Mouse (Mus musculus) lung, postnatal 0 days (tissue): Measurements from ENCODE around the gene Chchd1. TPM values are rescaled to one million over a fixed set of nuclear protein-coding genes. Genes with fewer than 3 reads are reported as not detected.

Experiments
- ATAC-seq: fragments of 200-750 bp; cut with Nextera tagmentation; 2 replicates; pipeline ENCODE4 v1.8.0; 2017; ENCODE audit warnings: moderate library complexity
- DNase-seq: peaks from one replicate; pipeline ENCODE4 v3.0.0-alpha.2; 2016; ENCODE audit warnings: low spot score
- H3K27ac ChIP-seq: fragments of 300-500 bp; sonication (generic); 2 replicates; pipeline ENCODE4 v1.5.1; 2014; ENCODE audit warnings: antibody characterized with exemption, mild to moderate bottlenecking, low read length, mixed read lengths
- H3K27me3 ChIP-seq: fragments of 300-500 bp; sonication (generic); replicated peaks from 2 replicates; pipeline ENCODE4 v1.6.1; 2014; ENCODE audit warnings: low read length, mixed read lengths; ENCODE audit not compliant: insufficient read depth
- H3K36me3 ChIP-seq: fragments of 300-500 bp; sonication (generic); 2 replicates; pipeline ENCODE4 v1.6.1; 2014; ENCODE audit warnings: low read length, mixed read lengths; ENCODE audit not compliant: insufficient read depth
- H3K4me1 ChIP-seq: fragments of 300-500 bp; sonication (generic); 2 replicates; pipeline ENCODE4 v1.6.1; 2014; ENCODE audit warnings: antibody characterized with exemption, low read depth, low read length, mixed read lengths; ENCODE audit not compliant: insufficient read depth
- H3K4me2 ChIP-seq: fragments of 300-500 bp; sonication (generic); replicated peaks from 2 replicates; pipeline ENCODE4 v1.6.1; 2014; ENCODE audit warnings: low read depth, mild to moderate bottlenecking, low read length, moderate library complexity, mixed read lengths
- H3K4me3 ChIP-seq: fragments of 300-500 bp; sonication (generic); 2 replicates; pipeline ENCODE4 v1.5.1; 2014; ENCODE audit warnings: low read depth, low read length
- H3K9ac ChIP-seq: fragments of 300-500 bp; sonication (generic); replicated peaks from 2 replicates; pipeline ENCODE4 v1.6.1; 2014; ENCODE audit warnings: low read depth, mild to moderate bottlenecking
- H3K9me3 ChIP-seq: fragments of 300-500 bp; sonication (generic); 2 replicates; pipeline ENCODE4 v1.6.1; 2016; ENCODE audit warnings: low read length, mixed read lengths
- CTCF ChIP-seq: IDR thresholded peaks from 2 replicates; pipeline ENCODE4 v1.5.1; 2016; ENCODE audit warnings: antibody characterized with exemption, mild to moderate bottlenecking
- EP300 ChIP-seq: IDR thresholded peaks from 2 replicates; pipeline ENCODE4 v1.6.1; 2016; ENCODE audit warnings: antibody characterized with exemption, mild to moderate bottlenecking, control low read depth
- WGBS: fragments of 180-500 bp; shearing (Covaris S2); extraction: QIAGEN DNeasy Blood & Tissue Kit; methylation state at CpG from one replicate; pipeline ENCODE4 v1.1.7; 2014; 5-methylcytosine and 5-hydroxymethylcytosine counted together
- polyA plus RNA-seq: library from polyadenylated mRNA; unstranded; fragments of >200 nt; fragmentation: Nextera tagmentation; extraction: Ambion mirVana; gene quantifications from 2 replicates; pipeline ENCODE4 v1.2.1, GENCODE M21; 2015

The Chchd1 gene
- polyA plus RNA-seq, 1 experiment from 2014 or later, result 109 TPM

GRCm38 (mm10) chr14:20730853-20731602 lies 28.2 kb downstream of the Chchd1 start:
- no peak for TF ChIP-seq EP300
- TF ChIP-seq CTCF, result no peak
- Histone ChIP-seq H3K4me2 (no peak overlapping the region), H3K27me3 (no peaks in the 10 kb centered on the region), H3K4me1 (peaks cover 6% of the 10 kb centered on the region; the same call in 1 of the 2 replicates), H3K9me3 (no peaks in the 10 kb centered on the region), H3K27ac (no peak overlapping the region), H3K4me3 (no peak overlapping the region), H3K9ac (no peak overlapping the region), H3K36me3 (peaks cover 29% of the 10 kb centered on the region)
- WGBS, result 84% methylated on average over 9 of the region's 9 CpGs
- DNase-seq (no peak), ATAC-seq (no peak)

- peak; percentile 65 for DNase-seq
- Histone ChIP-seq H3K4me1 (peaks cover 6% of the 10 kb centered on the region; the same call in 1 of the 2 replicates), H3K4me3 (peak overlapping the region; percentile 82), H3K27me3 (no peaks in the 10 kb centered on the region), H3K36me3 (0 out of 2 replicates have a peak, but pooled peaks cover 16% of the 10 kb centered on the region), H3K4me2 (peak overlapping the region; percentile 94), H3K9ac (peak overlapping the region; percentile 92), H3K9me3 (no peaks in the 10 kb centered on the region), H3K27ac (peak overlapping the region; percentile 95)
- TF ChIP-seq CTCF (no peak), EP300 (no peak)
- no peak for ATAC-seq
- 39% methylated on average over 12 of the region's 12 CpGs for WGBS
Measured at GRCm38 (mm10) chr14:20733041-20733951, 30.5 kb downstream of the Chchd1 start.

GRCm38 (mm10) chr14:20733952-20734774 lies 31.4 kb downstream of the Chchd1 start, which contains the start of gene Ndst2:
Ndst2 (minus strand) TSS chr14:20734562.
- WGBS, result under 1% methylated on average over 57 of the region's 81 CpGs
- Histone ChIP-seq H3K4me1 (peaks cover 6% of the 10 kb centered on the region; the same call in 1 of the 2 replicates), H3K36me3 (0 out of 2 replicates have a peak, but pooled peaks cover 11% of the 10 kb centered on the region), H3K27me3 (no peaks in the 10 kb centered on the region), H3K4me2 (peak within 1 kb of the TSS; percentile 94), H3K4me3 (peak within 1 kb of the TSS; percentile 82), H3K27ac (peak within 1 kb of the TSS; percentile 95), H3K9ac (peak within 1 kb of the TSS; percentile 92), H3K9me3 (no peaks in the 10 kb centered on the region)
- no peak for TF ChIP-seq EP300
- TF ChIP-seq CTCF, result peak; percentile 61
- DNase-seq (peak; percentile 96), ATAC-seq (peak; percentile 98)

GRCm38 (mm10) chr14:20735052-20735451 lies 32.2 kb downstream of the Chchd1 start:
- Histone ChIP-seq H3K4me1 (peaks cover 6% of the 10 kb centered on the region; the same call in 1 of the 2 replicates), H3K9ac (no peak overlapping the region), H3K9me3 (no peaks in the 10 kb centered on the region), H3K27ac (no peak overlapping the region), H3K4me3 (no peak overlapping the region), H3K27me3 (no peaks in the 10 kb centered on the region), H3K36me3 (0 out of 2 replicates have a peak, but pooled peaks cover 6% of the 10 kb centered on the region), H3K4me2 (0 out of 2 replicates have a peak overlapping the region, but pooled peaks have one; percentile 94)
- DNase-seq (no peak), ATAC-seq (no peak)
- TF ChIP-seq CTCF (no peak), EP300 (no peak)
- 47% methylated on average over 2 of the region's 2 CpGs for WGBS

- no peak for TF ChIP-seq CTCF
- no peak for TF ChIP-seq EP300
- Histone ChIP-seq H3K9ac (no peak overlapping the region), H3K36me3 (0 out of 2 replicates have a peak, but pooled peaks cover 5% of the 10 kb centered on the region), H3K4me2 (no peak overlapping the region), H3K27ac (no peak overlapping the region), H3K9me3 (no peaks in the 10 kb centered on the region), H3K4me3 (no peak overlapping the region), H3K27me3 (no peaks in the 10 kb centered on the region), H3K4me1 (peaks cover 6% of the 10 kb centered on the region; the same call in 1 of the 2 replicates)
- DNase-seq, result no peak
- WGBS, result 79% methylated on average over 13 of the region's 13 CpGs
- ATAC-seq, result no peak
Measured at GRCm38 (mm10) chr14:20735892-20736390, 33.1 kb downstream of the Chchd1 start.
